Mouse (Mus musculus) neural tube, embryonic 14.5 days (tissue): ENCODE measurements at regions not wholly inside any gene's neighbourhood (a gene's known extent, or its start where the extent isn't known, plus 50 kb on each side); places are given as distances from the start of the nearest gene placed in this dataset.

Experiments
- ATAC-seq: fragments of 200-750 bp; cut with Nextera tagmentation; 2 replicates; pipeline ENCODE4 v1.8.0; 2017; ENCODE audit warnings: low read depth, mild to moderate bottlenecking, moderate TSS enrichment, moderate library complexity
- H3K27ac ChIP-seq: fragments of 300-500 bp; sonication (generic); 2 replicates; pipeline ENCODE4 v1.5.1; 2014; ENCODE audit warnings: low read depth, mild to moderate bottlenecking, control low read depth, low read length, moderate library complexity, mixed read lengths
- H3K27me3 ChIP-seq: fragments of 300-500 bp; sonication (generic); 2 replicates; pipeline ENCODE4 v1.6.1; 2014; ENCODE audit warnings: low read length; ENCODE audit not compliant: control insufficient read depth, insufficient read depth
- H3K36me3 ChIP-seq: fragments of 300-500 bp; sonication (generic); 2 replicates; pipeline ENCODE4 v1.6.1; 2014; ENCODE audit warnings: low read length, mixed read lengths; ENCODE audit not compliant: control insufficient read depth, insufficient read depth
- H3K4me1 ChIP-seq: fragments of 300-500 bp; sonication (generic); 2 replicates; pipeline ENCODE4 v1.6.1; 2014; ENCODE audit warnings: low read length; ENCODE audit not compliant: control insufficient read depth, insufficient read depth
- H3K4me2 ChIP-seq: fragments of 300-500 bp; sonication (generic); 2 replicates; pipeline ENCODE4 v1.6.1; 2014; ENCODE audit warnings: mild to moderate bottlenecking, low read depth, low read length, control low read depth
- H3K4me3 ChIP-seq: fragments of 300-500 bp; sonication (generic); 2 replicates; pipeline ENCODE4 v1.5.1; 2014; ENCODE audit warnings: low read depth, low read length, control low read depth, mixed read lengths
- H3K9ac ChIP-seq: fragments of 300-500 bp; sonication (generic); replicated peaks from 2 replicates; pipeline ENCODE4 v1.6.1; 2014; ENCODE audit warnings: low read depth, mild to moderate bottlenecking, control low read depth, low read length, mixed read lengths
- H3K9me3 ChIP-seq: fragments of 300-500 bp; sonication (generic); 2 replicates; pipeline ENCODE4 v1.6.1; 2016; ENCODE audit warnings: low read length; ENCODE audit not compliant: control insufficient read depth
- WGBS: fragments of 180-500 bp; shearing (Covaris S2); extraction: QIAGEN DNeasy Blood & Tissue Kit; methylation state at CpG from one replicate; pipeline ENCODE4 v1.1.7; 2014; 5-methylcytosine and 5-hydroxymethylcytosine counted together

- no peak overlapping the region for H3K27ac ChIP-seq
- no peaks in the 10 kb centered on the region for H3K36me3 ChIP-seq
- H3K9ac ChIP-seq: no peak overlapping the region
- no peak overlapping the region for H3K4me2 ChIP-seq
- no peaks in the 10 kb centered on the region for H3K9me3 ChIP-seq
- no peaks in the 10 kb centered on the region for H3K27me3 ChIP-seq
- no peak overlapping the region for H3K4me3 ChIP-seq
- no peaks in the 10 kb centered on the region for H3K4me1 ChIP-seq
- ATAC-seq: peak; percentile 49; the same call in 1 of the 2 replicates
- WGBS: 52% methylated on average over 5 of the region's 5 CpGs
Measured at GRCm38 (mm10) chr2:75542331-75542730, 116.7 kb upstream of the Hnrnpa3 start.

DNA sequence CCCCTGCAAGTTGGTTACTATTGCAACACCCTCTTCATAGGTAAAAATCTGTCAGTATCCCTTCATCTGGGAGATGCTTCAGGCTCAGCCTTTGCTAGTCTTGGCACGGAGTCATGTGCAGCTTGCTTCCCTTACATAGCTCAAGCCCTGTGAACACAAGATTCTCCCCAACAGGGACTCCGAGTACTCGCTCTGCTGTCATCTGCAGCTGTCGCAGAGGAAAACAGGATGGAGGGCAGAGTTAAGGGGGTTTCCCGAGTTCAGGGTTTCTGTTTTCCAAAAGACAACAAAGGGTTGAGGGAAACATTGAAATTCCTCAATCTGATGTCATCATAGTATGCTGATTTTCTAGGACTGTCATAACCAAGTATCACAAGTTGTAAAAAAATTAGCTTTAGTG is 116.3 kb upstream of the Hnrnpa3 start:
- H3K36me3 ChIP-seq: no peaks in the 10 kb centered on the region
- no peak; the same call in 1 of the 2 replicates for ATAC-seq
- H3K9ac ChIP-seq: no peak overlapping the region
- 63% methylated on average over 5 of the region's 5 CpGs for WGBS
- no peak overlapping the region for H3K27ac ChIP-seq
- no peak overlapping the region for H3K4me2 ChIP-seq
- H3K27me3 ChIP-seq: no peaks in the 10 kb centered on the region
- no peaks in the 10 kb centered on the region for H3K9me3 ChIP-seq
- no peak overlapping the region for H3K4me3 ChIP-seq
- H3K4me1 ChIP-seq: no peaks in the 10 kb centered on the region

DNA sequence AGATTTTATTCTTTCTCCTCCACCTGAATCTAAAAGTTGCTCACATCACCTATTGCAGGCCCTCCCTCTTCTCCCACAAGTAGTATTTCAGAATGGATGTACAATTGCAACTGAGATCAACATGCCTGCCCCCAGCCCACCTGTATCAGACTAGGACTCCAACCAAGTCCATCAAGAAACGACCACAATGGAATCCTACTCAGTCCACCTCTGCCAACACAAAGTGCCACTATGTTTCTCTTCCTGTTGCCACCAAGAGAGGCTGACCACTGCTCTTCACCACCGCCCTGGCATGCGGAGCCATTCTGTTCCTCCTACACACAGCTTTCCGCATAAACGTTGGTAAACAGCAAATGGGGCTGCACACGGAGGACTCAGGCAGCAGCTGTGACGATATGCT is 113.1 kb upstream of the Hnrnpa3 start:
- no peak overlapping the region for H3K9ac ChIP-seq
- ATAC-seq: no peak
- no peak overlapping the region for H3K4me3 ChIP-seq
- 88% methylated on average over 7 of the region's 7 CpGs for WGBS
- no peaks in the 10 kb centered on the region for H3K9me3 ChIP-seq
- H3K4me2 ChIP-seq: no peak overlapping the region
- no peaks in the 10 kb centered on the region for H3K27me3 ChIP-seq
- H3K27ac ChIP-seq: no peak overlapping the region
- H3K36me3 ChIP-seq: no peaks in the 10 kb centered on the region
- no peaks in the 10 kb centered on the region for H3K4me1 ChIP-seq

DNA sequence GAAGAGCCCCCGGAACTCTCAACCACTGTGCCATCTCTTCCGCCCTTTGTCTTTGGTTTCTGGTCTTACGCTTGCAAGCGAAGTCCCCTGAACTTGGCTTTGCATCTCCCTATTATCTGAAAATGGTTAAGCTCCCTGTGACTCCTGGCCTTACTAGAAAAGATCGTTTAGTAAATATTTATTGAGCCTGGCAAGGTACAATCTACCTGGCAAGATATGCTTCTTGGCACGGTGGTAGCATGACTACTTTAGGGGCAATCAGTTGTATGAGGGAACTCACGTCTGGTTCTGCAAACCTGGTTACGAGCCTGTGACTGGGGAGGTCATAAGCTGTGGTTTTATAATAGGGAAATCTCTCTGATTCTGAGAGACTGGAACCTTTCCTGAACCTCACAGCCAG is 103.4 kb upstream of the Hnrnpa3 start:
- Histone ChIP-seq H3K36me3 (no peaks in the 10 kb centered on the region), H3K9me3 (no peaks in the 10 kb centered on the region), H3K4me2 (no peak overlapping the region), H3K27ac (no peak overlapping the region), H3K27me3 (no peaks in the 10 kb centered on the region), H3K4me1 (0 out of 2 replicates have a peak, but pooled peaks cover 3% of the 10 kb centered on the region), H3K4me3 (no peak overlapping the region), H3K9ac (no peak overlapping the region)
- no peak for ATAC-seq
- 90% methylated on average over 8 of the region's 8 CpGs for WGBS

GRCm38 (mm10) chr2:75556744-75557143 is 102.3 kb upstream of the Hnrnpa3 start:
- ATAC-seq: no peak
- H3K4me2 ChIP-seq: no peak overlapping the region
- no peak overlapping the region for H3K4me3 ChIP-seq
- H3K4me1 ChIP-seq: 0 out of 2 replicates have a peak, but pooled peaks cover 3% of the 10 kb centered on the region
- H3K27me3 ChIP-seq: no peaks in the 10 kb centered on the region
- 40% methylated on average over 7 of the region's 7 CpGs for WGBS
- no peaks in the 10 kb centered on the region for H3K36me3 ChIP-seq
- H3K9ac ChIP-seq: no peak overlapping the region
- no peaks in the 10 kb centered on the region for H3K9me3 ChIP-seq
- H3K27ac ChIP-seq: no peak overlapping the region

DNA sequence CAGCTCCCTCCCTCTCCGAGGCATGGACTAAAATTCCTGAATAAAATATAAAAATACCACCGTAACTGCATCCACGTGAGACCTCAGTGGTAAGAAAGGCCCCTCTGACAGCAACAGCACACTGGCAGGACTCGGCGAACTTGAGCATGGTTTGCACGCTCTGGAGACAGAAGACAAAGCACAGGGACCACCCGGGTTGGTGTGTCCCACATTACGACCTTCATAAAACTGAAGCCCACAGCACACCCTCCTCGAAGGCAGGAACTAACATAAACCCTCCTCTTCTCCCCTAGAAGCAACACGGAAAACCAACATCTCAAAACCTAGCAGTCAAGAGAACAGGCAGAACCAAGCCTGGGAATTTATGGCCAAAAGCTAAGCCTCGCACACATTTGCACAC is 101.7 kb upstream of the Hnrnpa3 start:
- WGBS: 43% methylated on average over 11 of the region's 11 CpGs
- H3K27me3 ChIP-seq: no peaks in the 10 kb centered on the region
- no peak overlapping the region for H3K27ac ChIP-seq
- no peak for ATAC-seq
- no peak overlapping the region for H3K9ac ChIP-seq
- no peak overlapping the region for H3K4me2 ChIP-seq
- H3K4me3 ChIP-seq: no peak overlapping the region
- H3K4me1 ChIP-seq: 0 out of 2 replicates have a peak, but pooled peaks cover 3% of the 10 kb centered on the region
- H3K36me3 ChIP-seq: no peaks in the 10 kb centered on the region
- H3K9me3 ChIP-seq: no peaks in the 10 kb centered on the region

DNA sequence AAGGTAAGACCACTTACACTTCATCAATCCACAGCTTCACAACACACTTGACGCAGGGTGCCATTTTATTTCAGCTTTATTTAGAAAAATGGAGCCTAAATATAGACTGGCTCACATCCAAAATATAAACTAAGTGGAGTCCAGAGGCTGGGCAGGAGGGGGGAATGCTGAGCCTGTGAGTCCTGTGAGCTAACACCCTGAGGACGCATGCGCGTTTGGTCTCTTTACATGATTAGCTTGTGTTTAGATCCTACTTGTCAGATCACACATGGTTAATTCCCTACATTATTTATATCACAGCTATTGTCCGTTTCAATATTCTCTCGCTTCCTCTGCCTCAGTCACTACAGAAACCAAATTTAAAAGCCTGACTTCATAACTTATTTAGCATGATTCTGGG is 99.1 kb upstream of the Hnrnpa3 start:
- no peak for ATAC-seq
- WGBS: 50% methylated on average over 6 of the region's 6 CpGs

DNA sequence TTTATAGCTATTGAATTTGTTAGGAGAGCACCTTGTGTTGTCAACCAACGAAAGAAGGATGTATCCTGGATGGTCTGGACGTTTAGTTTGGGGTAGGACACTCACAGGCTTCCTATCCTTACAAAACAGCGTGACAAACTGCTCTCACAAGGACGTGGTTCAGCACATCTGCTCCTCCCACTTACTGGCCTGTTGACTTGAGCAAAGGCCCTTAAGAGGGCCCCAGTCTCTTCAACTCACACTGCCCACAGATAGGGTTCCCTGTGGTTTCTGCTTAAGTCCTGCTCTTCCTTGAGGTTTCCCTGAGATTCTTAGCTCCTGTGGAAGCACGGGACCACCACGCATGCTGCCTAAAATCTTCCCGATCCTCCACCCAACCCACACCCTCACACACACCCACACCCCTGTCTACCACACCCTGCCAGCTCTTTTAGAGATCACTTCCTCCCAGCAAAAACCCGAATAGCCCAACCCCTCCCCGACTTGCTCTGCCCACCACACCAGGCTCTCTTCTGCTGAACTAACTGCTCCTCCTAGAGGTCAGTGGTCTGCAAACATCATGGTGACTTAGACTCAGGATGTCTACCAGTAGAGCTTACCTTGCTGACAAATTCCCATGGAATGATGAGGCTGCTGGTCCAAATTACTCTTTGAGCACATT is 95.7 kb upstream of the Hnrnpa3 start:
- WGBS: 61% methylated on average over 9 of the region's 9 CpGs
- H3K4me2 ChIP-seq: no peak overlapping the region

More for the DNA sequence above, 99.1 kb upstream of the Hnrnpa3 start:
- Histone ChIP-seq H3K9me3 (no peaks in the 10 kb centered on the region), H3K4me1 (no peaks in the 10 kb centered on the region), H3K27me3 (no peaks in the 10 kb centered on the region), H3K9ac (no peak overlapping the region), H3K36me3 (no peaks in the 10 kb centered on the region), H3K4me3 (no peak overlapping the region), H3K4me2 (no peak overlapping the region), H3K27ac (no peak overlapping the region)

GRCm38 (mm10) chr2:75564809-75565208 is 94.3 kb upstream of the Hnrnpa3 start:
- Histone ChIP-seq H3K4me3 (no peak overlapping the region), H3K27me3 (no peaks in the 10 kb centered on the region), H3K27ac (no peak overlapping the region), H3K9ac (no peak overlapping the region), H3K9me3 (no peaks in the 10 kb centered on the region), H3K4me2 (no peak overlapping the region), H3K36me3 (no peaks in the 10 kb centered on the region), H3K4me1 (no peaks in the 10 kb centered on the region)
- no peak for ATAC-seq
- WGBS: 41% methylated on average over 5 of the region's 5 CpGs

More for the DNA sequence above, 95.7 kb upstream of the Hnrnpa3 start:
- Histone ChIP-seq H3K9ac (no peak overlapping the region), H3K27ac (no peak overlapping the region), H3K4me1 (no peaks in the 10 kb centered on the region), H3K9me3 (no peaks in the 10 kb centered on the region), H3K4me3 (no peak overlapping the region), H3K36me3 (no peaks in the 10 kb centered on the region), H3K27me3 (no peaks in the 10 kb centered on the region)
- ATAC-seq: no peak
